Mouse (Mus musculus): ENCODE results near the gene E2f3.

DNA sequence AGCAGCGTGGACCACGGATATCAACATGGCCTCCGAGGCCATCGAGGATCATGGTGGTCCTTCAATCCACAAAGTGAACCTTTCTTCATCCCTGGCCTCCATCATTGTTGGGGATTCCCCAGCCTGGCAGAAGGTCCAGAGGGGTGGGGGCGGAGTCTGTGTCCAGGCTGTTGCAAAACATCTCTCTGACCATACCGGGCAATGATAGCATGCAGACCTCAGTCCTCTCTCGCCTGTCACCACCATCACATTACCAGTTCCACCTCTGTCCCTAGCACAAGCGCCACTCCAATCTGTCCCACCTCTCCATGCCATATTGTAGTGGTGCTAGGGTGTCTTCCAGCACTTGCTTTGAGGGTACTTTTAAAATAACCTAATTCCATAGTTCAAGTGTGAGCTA lies 18.9 kb downstream of the E2f3 start:
- no peak for TF ChIP-seq CTCF (conservative IDR thresholded peaks at IDR 0.05; ENCODE audit: low read length)
- no peak for TF ChIP-seq POU5F1 (IDR thresholded peaks at IDR 0.05; ENCODE audit: borderline replicate concordance, low read length)
